Mouse (Mus musculus) spleen, adult 2 months (tissue): ENCODE data around the gene Sall1. TPM values are rescaled to one million over a fixed set of nuclear protein-coding genes. Genes with fewer than 3 reads are reported as not detected.

Experiments used
- DNase-seq, 2 experiments: peaks; one replicate each; pipeline versions ENCODE4 v3.0.0 to v3.0.0-alpha.2; 2012 to 2021; ENCODE audit warnings: low spot score in 2 of 2, low read depth in 1 of 2
- H3K27ac ChIP-seq: fragments of 200-500 bp; 2 replicates; pipeline ENCODE4 v1.5.1; 2012; ENCODE audit warnings: low read length, inconsistent platforms; ENCODE audit not compliant: insufficient read depth
- H3K27me3 ChIP-seq: fragments of 200-500 bp; 2 replicates; pipeline ENCODE4 v1.6.1; 2012; ENCODE audit warnings: mild to moderate bottlenecking, moderate library complexity, low read length, inconsistent platforms; ENCODE audit not compliant: control insufficient read depth, insufficient read depth
- H3K36me3 ChIP-seq: fragments of 200-500 bp; 2 replicates; pipeline ENCODE4 v1.6.1; 2012; ENCODE audit warnings: mild to moderate bottlenecking, low read length, inconsistent platforms; ENCODE audit not compliant: control insufficient read depth, insufficient read depth
- H3K4me1 ChIP-seq: fragments of 200-500 bp; 2 replicates; pipeline ENCODE4 v1.6.1; 2011; ENCODE audit warnings: inconsistent platforms; ENCODE audit not compliant: control insufficient read depth, insufficient read depth, insufficient read length
- H3K4me3 ChIP-seq: fragments of 200-500 bp; 2 replicates; pipeline ENCODE4 v1.5.1; 2011; ENCODE audit warnings: mild to moderate bottlenecking, inconsistent platforms; ENCODE audit not compliant: insufficient read depth, insufficient read length; ENCODE audit errors: extremely low read depth
- CTCF ChIP-seq: fragments of 200-500 bp; IDR thresholded peaks from 2 replicates; pipeline ENCODE4 v1.5.1; 2011; ENCODE audit warnings: mild to moderate bottlenecking, inconsistent platforms; ENCODE audit not compliant: insufficient read depth, insufficient read length, insufficient replicate concordance; ENCODE audit errors: extremely low read depth
- POLR2A ChIP-seq: fragments of 200-500 bp; IDR thresholded peaks from 2 replicates; pipeline ENCODE4 v1.6.1; 2011; ENCODE audit warnings: low read depth, low read length, inconsistent platforms
- WGBS: fragments of 180-500 bp; shearing (Covaris S2); methylation state at CpG from one replicate; pipeline ENCODE4 v1.1.7; 2018; 5-methylcytosine and 5-hydroxymethylcytosine counted together
- polyA plus RNA-seq: library from polyadenylated mRNA; depleted of rRNA; stranded (reverse); fragments of >200 nt; gene quantifications from 2 replicates; pipeline ENCODE4 v1.2.3, GENCODE M21; 2012

Gene Sall1
- polyA plus RNA-seq, 1 experiment: 0.05 TPM

DNA sequence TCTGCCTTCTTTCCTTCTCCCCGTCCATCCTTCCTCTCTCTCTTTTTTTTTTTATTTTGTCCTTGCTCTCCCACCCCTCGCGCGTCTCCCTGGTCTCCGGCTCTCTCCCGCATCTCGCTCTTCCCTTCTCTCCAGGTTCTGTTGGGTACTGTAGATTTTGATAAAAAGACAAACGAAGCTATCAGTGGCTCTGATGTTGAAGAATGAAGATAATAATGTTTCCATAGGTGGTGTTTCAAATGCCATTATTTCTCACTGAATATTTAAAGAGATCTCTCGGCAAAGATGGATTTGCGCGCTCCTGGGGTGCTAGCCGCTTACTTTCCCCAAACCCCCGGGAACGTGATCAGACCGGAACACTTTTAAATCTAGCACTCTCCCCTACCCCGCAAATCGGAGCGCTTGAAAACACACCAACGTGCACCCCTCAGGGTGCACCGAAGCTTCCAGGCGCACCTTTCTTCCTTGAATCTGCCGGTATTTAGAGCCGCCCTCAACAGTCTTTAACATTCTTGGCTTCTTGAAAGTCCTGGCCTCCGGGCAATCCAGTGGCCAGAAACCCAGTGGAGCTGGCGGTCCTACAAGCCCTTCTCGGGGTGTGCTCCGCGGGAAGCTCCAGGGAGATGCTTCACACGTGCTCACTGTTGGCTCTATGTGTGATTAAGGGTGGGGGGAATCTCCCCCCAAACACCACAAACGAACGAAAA, 702 bp upstream of the Sall1 start:
- Histone ChIP-seq H3K4me1 (no peaks in the 10 kb centered on the region; the same call in 1 of the 2 replicates), H3K27ac (no peak overlapping the region), H3K27me3 (peaks cover 30% of the 10 kb centered on the region), H3K4me3 (no peak overlapping the region), H3K36me3 (no peaks in the 10 kb centered on the region)
- 4% methylated on average over 31 of the region's 31 CpGs for WGBS
- TF ChIP-seq POLR2A (no peak), CTCF (no peak)
- no peak for DNase-seq

DNA sequence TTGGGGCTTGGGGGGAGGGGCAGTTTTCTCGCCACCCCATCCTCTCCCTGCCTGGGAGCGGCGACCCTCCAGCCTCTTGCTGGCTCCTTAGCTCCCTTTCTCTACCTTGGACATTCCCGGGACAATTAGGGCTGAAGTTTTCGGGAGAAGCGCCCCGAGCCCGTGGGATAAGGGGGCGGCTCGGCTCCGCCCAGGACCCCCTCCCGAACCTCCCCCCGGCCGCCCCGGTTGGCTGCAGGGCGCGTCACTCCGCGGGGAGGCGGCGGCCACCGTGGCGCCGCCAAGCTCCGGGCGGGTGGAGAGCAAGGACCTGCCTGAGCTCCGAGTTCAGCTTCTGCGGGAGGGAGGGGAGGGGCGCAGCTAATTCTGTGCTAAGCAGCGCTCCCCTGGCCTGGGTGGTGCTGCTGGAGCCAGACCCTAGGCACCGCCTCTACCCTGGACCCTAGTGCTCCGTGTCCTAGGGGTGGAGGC, 556 bp downstream of the Sall1 start:
- WGBS: 5% methylated on average over 32 of the region's 32 CpGs
- TF ChIP-seq POLR2A: no peak
- no peak for TF ChIP-seq CTCF
- no peak overlapping the region for H3K4me3 ChIP-seq
- H3K27ac ChIP-seq: no peak overlapping the region
- DNase-seq: no peak
- no peaks in the 10 kb centered on the region for H3K36me3 ChIP-seq
- peaks cover 30% of the 10 kb centered on the region for H3K27me3 ChIP-seq
- H3K4me1 ChIP-seq: no peaks in the 10 kb centered on the region; the same call in 1 of the 2 replicates

DNA sequence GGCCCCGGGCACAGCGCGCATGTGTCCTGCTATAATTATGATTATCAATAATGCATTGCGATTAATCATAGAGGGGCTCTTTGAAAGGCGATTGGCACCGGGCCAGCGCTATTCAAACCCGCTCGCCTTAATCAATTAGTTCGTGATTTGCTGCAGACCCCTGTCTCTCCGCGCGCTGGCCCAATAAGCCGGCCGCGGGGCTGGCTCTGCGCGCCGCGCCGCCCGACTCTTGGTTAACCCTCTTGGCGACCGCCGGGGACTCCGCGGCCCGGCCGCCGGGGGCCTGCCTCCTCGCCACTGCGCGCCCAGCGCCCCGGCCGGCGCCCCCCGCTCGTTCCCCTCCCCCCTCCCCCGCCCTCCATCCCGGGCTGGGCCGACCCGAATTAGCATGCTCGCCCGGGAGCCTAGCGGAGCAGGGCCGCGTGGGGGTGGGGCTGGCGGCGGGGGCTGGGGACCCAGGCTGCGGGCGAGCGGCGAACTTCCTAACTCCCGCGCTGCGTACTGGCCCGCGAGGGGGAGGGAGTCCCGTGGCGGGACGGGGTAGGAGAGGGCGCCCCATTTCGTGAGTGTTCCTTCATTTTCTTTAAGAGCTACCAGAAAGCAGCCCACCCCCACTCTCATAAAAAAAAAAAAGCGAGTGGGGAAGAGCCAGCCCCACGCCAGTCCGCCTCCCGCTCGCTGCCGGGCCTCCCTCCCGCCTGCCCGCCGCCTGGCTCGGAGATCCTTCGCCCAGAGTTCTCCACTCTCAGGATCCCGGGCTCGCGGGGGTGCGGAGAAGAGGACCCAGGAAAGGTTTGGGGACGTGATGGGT, 1.2 kb downstream of the Sall1 start:
- H3K4me3 ChIP-seq: no peak overlapping the region
- no peak for DNase-seq
- no peaks in the 10 kb centered on the region for H3K36me3 ChIP-seq
- no peak overlapping the region for H3K27ac ChIP-seq
- no peak for TF ChIP-seq CTCF
- no peak for TF ChIP-seq POLR2A
- H3K27me3 ChIP-seq: peaks cover 30% of the 10 kb centered on the region
- WGBS: 2% methylated on average over 59 of the region's 80 CpGs
- no peaks in the 10 kb centered on the region; the same call in 1 of the 2 replicates for H3K4me1 ChIP-seq

DNA sequence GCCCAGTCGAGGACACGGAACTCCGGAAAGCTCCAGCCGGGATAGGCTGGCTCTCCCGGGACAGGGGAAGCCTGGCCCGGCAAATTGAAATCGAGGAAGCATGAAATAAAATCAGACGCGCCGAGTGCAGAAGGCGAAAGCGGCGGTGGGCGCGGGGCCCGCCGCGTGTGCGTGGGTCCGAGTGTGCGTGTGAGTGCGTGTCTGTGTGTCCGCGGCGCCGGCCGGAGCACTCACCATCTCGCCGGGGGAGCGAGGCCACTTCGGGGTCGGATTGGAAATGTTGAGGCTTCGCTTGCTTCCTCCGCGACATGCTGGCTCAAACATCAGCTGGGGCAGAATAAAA, 1.9 kb downstream of the Sall1 start:
- no peaks in the 10 kb centered on the region for H3K36me3 ChIP-seq
- WGBS: 2% methylated on average over 35 of the region's 35 CpGs
- H3K4me3 ChIP-seq: no peak overlapping the region
- no peak for DNase-seq
- TF ChIP-seq CTCF: no peak
- no peak for TF ChIP-seq POLR2A
- H3K4me1 ChIP-seq: no peaks in the 10 kb centered on the region; the same call in 1 of the 2 replicates
- H3K27me3 ChIP-seq: peaks cover 30% of the 10 kb centered on the region
- H3K27ac ChIP-seq: no peak overlapping the region

DNA sequence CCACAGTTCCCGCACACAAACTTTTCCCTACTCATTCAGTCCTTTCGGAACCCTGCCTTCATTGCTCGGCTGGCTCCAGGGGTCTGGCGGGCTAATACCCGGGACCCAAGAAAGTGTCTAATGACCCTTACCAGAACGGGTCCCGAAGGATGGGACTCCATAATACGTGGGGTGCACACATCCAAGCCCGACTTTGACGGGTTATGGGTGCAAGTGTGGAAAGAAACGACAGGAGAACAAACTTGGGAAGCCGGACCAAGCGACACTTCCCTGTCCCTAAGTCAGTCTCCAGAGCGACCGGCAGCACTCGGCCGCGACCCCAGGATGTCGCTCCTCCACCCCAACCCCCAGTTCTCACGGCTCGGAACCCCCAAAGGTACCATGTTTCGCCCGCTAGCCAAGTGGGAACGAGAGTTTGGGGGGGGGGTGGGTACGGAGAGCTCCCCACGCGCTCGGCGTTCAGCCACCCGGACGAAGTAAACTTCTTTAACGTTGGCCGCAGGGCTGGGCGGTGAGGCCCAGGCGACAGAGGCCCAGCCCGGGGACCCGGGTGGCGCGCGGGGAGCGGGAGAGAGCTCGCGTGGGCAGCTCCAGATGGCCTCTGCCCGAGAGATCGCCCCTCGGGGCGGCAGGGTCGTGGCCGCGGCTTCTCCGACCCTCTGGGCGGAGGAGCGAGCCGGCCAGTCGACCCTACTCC, 2.4 kb downstream of the Sall1 start:
- H3K36me3 ChIP-seq: no peaks in the 10 kb centered on the region
- no peak overlapping the region for H3K4me3 ChIP-seq
- no peaks in the 10 kb centered on the region; the same call in 1 of the 2 replicates for H3K4me1 ChIP-seq
- no peak for DNase-seq
- 3% methylated on average over 55 of the region's 55 CpGs for WGBS
- no peak overlapping the region for H3K27ac ChIP-seq
- TF ChIP-seq CTCF (no peak), POLR2A (no peak)
- peaks cover 31% of the 10 kb centered on the region for H3K27me3 ChIP-seq

DNA sequence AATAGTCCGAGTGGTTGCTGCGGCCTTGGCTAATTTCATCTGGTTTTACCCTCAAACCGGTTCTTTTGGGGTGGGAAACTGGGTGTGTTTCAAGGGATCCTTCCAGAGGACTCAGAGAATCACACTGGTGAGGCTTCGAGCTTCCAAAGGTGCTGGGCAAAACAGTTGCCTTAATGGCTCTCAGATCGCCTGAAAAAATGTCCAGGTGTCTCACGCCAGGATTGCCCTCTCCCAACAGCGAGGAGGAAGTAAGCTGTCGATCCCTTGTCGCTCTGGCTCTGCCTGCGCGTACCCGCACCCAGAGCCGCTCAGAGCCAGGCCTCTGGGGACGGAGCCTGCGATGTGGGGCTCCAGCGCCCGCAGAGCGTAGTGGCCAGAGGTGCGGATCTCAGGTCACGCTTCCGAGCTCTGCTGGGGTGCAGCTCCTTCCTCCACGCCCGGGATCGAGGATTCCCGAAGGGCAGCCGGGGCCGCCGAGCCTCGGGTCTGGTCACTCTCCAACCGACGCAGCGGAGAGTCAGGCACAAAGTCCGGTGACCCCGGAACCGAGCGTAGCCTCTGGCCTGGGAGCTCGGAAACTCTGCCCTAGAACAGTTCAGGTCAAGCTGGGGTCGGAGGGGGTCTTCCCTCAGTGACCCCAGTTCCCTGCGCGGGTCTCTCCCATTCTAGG, 3.1 kb downstream of the Sall1 start:
- no peak for TF ChIP-seq CTCF
- no peak for TF ChIP-seq POLR2A
- Histone ChIP-seq H3K4me3 (no peak overlapping the region), H3K27me3 (peaks cover 30% of the 10 kb centered on the region), H3K27ac (no peak overlapping the region), H3K4me1 (no peaks in the 10 kb centered on the region; the same call in 1 of the 2 replicates), H3K36me3 (no peaks in the 10 kb centered on the region)
- WGBS: 12% methylated on average over 40 of the region's 40 CpGs
- DNase-seq: no peak
